Mouse (Mus musculus) MEL (cell line): Measurements from ENCODE around the gene Zfp652. TPM values are rescaled to one million over a fixed set of nuclear protein-coding genes. Genes with fewer than 3 reads are reported as not detected.

Experiments used
- DNase-seq: peaks from one replicate; pipeline ENCODE4 v3.0.0; 2011; ENCODE audit warnings: low read depth, low spot score
- H3K27ac ChIP-seq: 2 replicates; pipeline ENCODE4 v1.5.1; 2012; ENCODE audit warnings: low read depth, mild to moderate bottlenecking, control low read depth, low read length, moderate library complexity; ENCODE audit not compliant: control insufficient read depth
- H3K27me3 ChIP-seq, 2 experiments: fragments of 150-350 bp in 1 of 2; sonication (generic) in 1 of 2; 2 replicates each; pipeline ENCODE4 v1.6.1; 2012; ENCODE audit warnings: low read length in 2 of 2, mild to moderate bottlenecking in 2 of 2, improper control_type of control experiment in 1 of 2, moderate library complexity in 1 of 2; ENCODE audit not compliant: insufficient read depth in 2 of 2, control insufficient read depth in 1 of 2
- H3K36me3 ChIP-seq, 2 experiments: 2 replicates each; pipeline ENCODE4 v1.6.1; 2012 to 2014; ENCODE audit warnings: low read length in 2 of 2, improper control_type of control experiment in 1 of 2, inconsistent platforms in 1 of 2, mild to moderate bottlenecking in 1 of 2; ENCODE audit not compliant: insufficient read depth in 2 of 2, control insufficient read depth in 1 of 2
- H3K4me1 ChIP-seq, 2 experiments: fragments of 150-350 bp in 1 of 2; sonication (generic) in 1 of 2; 2 replicates each; pipeline ENCODE4 v1.6.1; 2012; ENCODE audit warnings: low read length in 2 of 2, improper control_type of control experiment in 1 of 2, mild to moderate bottlenecking in 1 of 2; ENCODE audit not compliant: insufficient read depth in 2 of 2, control insufficient read depth in 1 of 2
- H3K4me3 ChIP-seq, 2 experiments: fragments of 150-350 bp in 1 of 2; sonication (generic) in 1 of 2; 2 replicates each; pipeline ENCODE4 v1.5.1; 2012; ENCODE audit warnings: low read depth in 2 of 2, low read length in 2 of 2, mild to moderate bottlenecking in 2 of 2, moderate library complexity in 2 of 2, control low read depth in 1 of 2, improper control_type of control experiment in 1 of 2; ENCODE audit not compliant: control insufficient read depth in 1 of 2, insufficient read depth in 1 of 2
- H3K79me2 ChIP-seq: 2 replicates; pipeline ENCODE4 v1.6.1; 2012; ENCODE audit warnings: mild to moderate bottlenecking, low read length, moderate library complexity; ENCODE audit not compliant: control insufficient read depth, poor library complexity, insufficient read depth
- H3K9ac ChIP-seq: 2 replicates; pipeline ENCODE4 v1.6.1; 2012; ENCODE audit warnings: low read depth, mild to moderate bottlenecking, control low read depth, low read length, moderate library complexity; ENCODE audit not compliant: control insufficient read depth, poor library complexity, severe bottlenecking
- H3K9me3 ChIP-seq: fragments of 150-350 bp; sonication (generic); replicated peaks from 2 replicates; pipeline ENCODE4 v1.6.1; 2012; ENCODE audit warnings: mild to moderate bottlenecking, low read length, improper control_type of control experiment, moderate library complexity; ENCODE audit not compliant: insufficient read depth
- CHD1 ChIP-seq: IDR thresholded peaks from 2 replicates; pipeline ENCODE4 v1.6.1; 2012; ENCODE audit warnings: low read depth, mild to moderate bottlenecking, inconsistent platforms, low read length, improper control_type of control experiment
- CTCF ChIP-seq, 3 experiments: IDR thresholded peaks in 2 of 3; conservative IDR thresholded peaks in 1 of 3; 2 replicates each; pipeline ENCODE4 v1.5.1; 2011 to 2012; ENCODE audit warnings: low read length in 3 of 3, low read depth in 2 of 3, mild to moderate bottlenecking in 2 of 3, improper control_type of control experiment in 1 of 3, inconsistent platforms in 1 of 3, mixed read lengths in 1 of 3, moderate library complexity in 1 of 3; ENCODE audit not compliant: control insufficient read depth in 1 of 3, insufficient read depth in 1 of 3, poor library complexity in 1 of 3, severe bottlenecking in 1 of 3
- E2F4 ChIP-seq: IDR thresholded peaks from 2 replicates; pipeline ENCODE4 v1.6.1; 2011; ENCODE audit warnings: low read depth, low read length, improper control_type of control experiment, borderline replicate concordance
- ETS1 ChIP-seq: IDR thresholded peaks from 2 replicates; pipeline ENCODE4 v1.6.1; 2012; ENCODE audit warnings: low read depth, mild to moderate bottlenecking, inconsistent platforms, low read length, improper control_type of control experiment, moderate library complexity
- GABPA ChIP-seq: IDR thresholded peaks from 2 replicates; pipeline ENCODE4 v1.6.1; 2012; ENCODE audit warnings: low read depth, mild to moderate bottlenecking, inconsistent platforms, low read length, improper control_type of control experiment, moderate library complexity
- MAFK ChIP-seq: IDR thresholded peaks from 2 replicates; pipeline ENCODE4 v1.6.1; 2011; ENCODE audit warnings: low read depth, mild to moderate bottlenecking, low read length, improper control_type of control experiment, borderline replicate concordance
- MEF2A ChIP-seq: IDR thresholded peaks from 2 replicates; pipeline ENCODE4 v1.6.1; 2014; ENCODE audit warnings: low read depth, mild to moderate bottlenecking, inconsistent platforms, low read length, improper control_type of control experiment; ENCODE audit not compliant: poor library complexity, insufficient replicate concordance, severe bottlenecking; ENCODE audit errors: extremely low read depth
- NRF1 ChIP-seq: IDR thresholded peaks from 2 replicates; pipeline ENCODE4 v1.6.1; 2014; ENCODE audit warnings: low read depth, mild to moderate bottlenecking, inconsistent platforms, low read length, improper control_type of control experiment, moderate library complexity; ENCODE audit not compliant: poor library complexity, insufficient read depth, severe bottlenecking
- RAD21 ChIP-seq: IDR thresholded peaks from 2 replicates; pipeline ENCODE4 v1.6.1; 2011; ENCODE audit warnings: mild to moderate bottlenecking, low read depth, low read length, improper control_type of control experiment
- SMC3 ChIP-seq: IDR thresholded peaks from 2 replicates; pipeline ENCODE4 v1.6.1; 2011; ENCODE audit warnings: low read depth, low read length, improper control_type of control experiment
- USF2 ChIP-seq, 2 experiments: IDR thresholded peaks; 2 replicates each; pipeline ENCODE4 v1.6.1; 2011 to 2012; ENCODE audit warnings: improper control_type of control experiment in 2 of 2, low read length in 2 of 2, borderline replicate concordance in 1 of 2, inconsistent platforms in 1 of 2, low read depth in 1 of 2, mild to moderate bottlenecking in 1 of 2; ENCODE audit not compliant: insufficient read depth in 1 of 2
- ZC3H11A ChIP-seq: IDR thresholded peaks from 2 replicates; pipeline ENCODE4 v1.6.1; 2012; ENCODE audit warnings: low read depth, mild to moderate bottlenecking, inconsistent platforms, low read length, improper control_type of control experiment
- ZNF384 ChIP-seq: IDR thresholded peaks from 2 replicates; pipeline ENCODE4 v1.6.1; 2012; ENCODE audit warnings: low read depth, mild to moderate bottlenecking, inconsistent platforms, low read length, improper control_type of control experiment
- polyA plus RNA-seq, 2 experiments: library from polyadenylated mRNA; stranded (reverse) in 1 of 2; unstranded in 1 of 2; fragments of >175 nt in 1 of 2; fragments of >200 nt in 1 of 2; gene quantifications; 2 replicates each; pipeline versions ENCODE4 v1.2.1 to v1.2.4; 2012; ENCODE audit warnings: low replicate concordance in 2 of 2, low read depth in 1 of 2; ENCODE audit not compliant: insufficient read length in 2 of 2, insufficient read depth in 1 of 2, missing spikeins in 1 of 2
- total RNA-seq: library from RNA; depleted of rRNA; stranded (reverse); fragments of 300-350 nt; gene quantifications from 2 replicates; pipeline ENCODE4 v1.2.3, GENCODE M21; 2012

The Zfp652 gene
- total and polyA plus RNA-seq, 3 experiments, result 19.3 to 38.5 (median 31.8) TPM

GRCm38 (mm10) chr11:95769208-95769607, 56.7 kb downstream of the Zfp652 start:
- H3K4me1 ChIP-seq, result peaks cover 0 to 6% of the 10 kb centered on the region in 2 experiments; a peak in 1 of 4 replicates
- H3K27ac ChIP-seq, result no peak overlapping the region
- no peak for DNase-seq
- H3K79me2 ChIP-seq, result no peaks in the 10 kb centered on the region
- TF ChIP-seq ZNF384 (peak; percentile 73), CTCF (IDR thresholded peaks at IDR 0.05 in 2 of 3, conservative IDR thresholded peaks at IDR 0.05 in 1 of 3; ENCODE audit: control insufficient read depth in 1 of 3, insufficient read depth in 1 of 3, low read depth in 2 of 3, low read length in 3 of 3, poor library complexity in 1 of 3, severe bottlenecking in 1 of 3) (peak in 1 of 3 experiments; percentile 18; a peak in 2 of 6 replicates), MAFK (no peak)
- TF ChIP-seq, all 39 proteins: peak for 2
- Histone ChIP-seq H3K9me3 (no peaks in the 10 kb centered on the region), H3K27me3 (no peaks in the 10 kb centered on the region), H3K4me3 (no peak overlapping the region), H3K9ac (no peak overlapping the region), H3K36me3 (peaks cover 0 to 32% of the 10 kb centered on the region in 2 experiments; a peak in 2 of 4 replicates)

- Histone ChIP-seq H3K79me2 (no peaks in the 10 kb centered on the region), H3K36me3 (peaks cover 0 to 23% of the 10 kb centered on the region in 2 experiments; a peak in 2 of 4 replicates), H3K27ac (no peak overlapping the region), H3K4me3 (no peak overlapping the region), H3K27me3 (no peaks in the 10 kb centered on the region), H3K4me1 (peaks cover 0 to 6% of the 10 kb centered on the region in 2 experiments; a peak in 1 of 4 replicates), H3K9ac (no peak overlapping the region), H3K9me3 (no peaks in the 10 kb centered on the region)
- no peak for TF ChIP-seq CHD1
- TF ChIP-seq GABPA, result no peak
- no peak for TF ChIP-seq MEF2A
- TF ChIP-seq SMC3, result peak; percentile 51
- TF ChIP-seq ETS1, result no peak
- no peak for TF ChIP-seq NRF1
- peak in 2 of 3 experiments; percentile 42 to 63; a peak in 4 of 6 replicates for TF ChIP-seq CTCF (IDR thresholded peaks at IDR 0.05 in 2 of 3, conservative IDR thresholded peaks at IDR 0.05 in 1 of 3; ENCODE audit: control insufficient read depth in 1 of 3, insufficient read depth in 1 of 3, low read depth in 2 of 3, low read length in 3 of 3, poor library complexity in 1 of 3, severe bottlenecking in 1 of 3)
- TF ChIP-seq E2F4, result no peak
- TF ChIP-seq RAD21, result peak; percentile 71
- TF ChIP-seq ZC3H11A, result peak; percentile 24; the same call in 1 of the 2 replicates
- no peak for TF ChIP-seq USF2 (IDR thresholded peaks at IDR 0.05; ENCODE audit: borderline replicate concordance in 1 of 2, insufficient read depth in 1 of 2, low read depth in 1 of 2, low read length in 2 of 2)
- peak; percentile 69 for DNase-seq
Measured at GRCm38 (mm10) chr11:95770720-95771364, 58.4 kb downstream of the Zfp652 start.
